Mouse (Mus musculus): ENCODE measurements at regions not wholly inside any gene's neighbourhood (a gene's known extent, or its start where the extent isn't known, plus 50 kb on each side); places are given as distances from the start of the nearest gene placed in this dataset.

- no peaks in the 10 kb centered on the region for H3K27me3 ChIP-seq (ENCODE audit: control insufficient read depth, insufficient read depth, low read length, poor library complexity, severe bottlenecking)
- DNase-seq (ENCODE audit: low read depth, low spot score) = no peak
- H3K36me3 ChIP-seq (ENCODE audit: control insufficient read depth, insufficient read depth, low read length, poor library complexity, severe bottlenecking) = no peaks in the 10 kb centered on the region
Observed at GRCm38 (mm10) chr10:126070984-126071713, 105.2 kb downstream of the Lrig3 start.

- DNase-seq (ENCODE audit: low read depth, low spot score) = no peak
- H3K36me3 ChIP-seq (ENCODE audit: control insufficient read depth, insufficient read depth, low read length, poor library complexity, severe bottlenecking) = no peaks in the 10 kb centered on the region
- no peaks in the 10 kb centered on the region for H3K27me3 ChIP-seq (ENCODE audit: control insufficient read depth, insufficient read depth, low read length, poor library complexity, severe bottlenecking)
Observed at GRCm38 (mm10) chr10:126071714-126072057, 105.7 kb downstream of the Lrig3 start.

GRCm38 (mm10) chr10:126077313-126077966 lies 111.5 kb downstream of the Lrig3 start:
- Histone ChIP-seq H3K36me3 (ENCODE audit: control insufficient read depth, insufficient read depth, low read length, poor library complexity, severe bottlenecking) (no peaks in the 10 kb centered on the region), H3K27me3 (ENCODE audit: control insufficient read depth, insufficient read depth, low read length, poor library complexity, severe bottlenecking) (no peaks in the 10 kb centered on the region)
- no peak for DNase-seq (ENCODE audit: low read depth, low spot score)

- DNase-seq (ENCODE audit: low read depth, low spot score) = no peak
- Histone ChIP-seq H3K36me3 (ENCODE audit: control insufficient read depth, insufficient read depth, low read length, poor library complexity, severe bottlenecking) (no peaks in the 10 kb centered on the region), H3K27me3 (ENCODE audit: control insufficient read depth, insufficient read depth, low read length, poor library complexity, severe bottlenecking) (no peaks in the 10 kb centered on the region)
Observed at GRCm38 (mm10) chr10:126082576-126082975, 116.6 kb downstream of the Lrig3 start.

GRCm38 (mm10) chr10:126086684-126087083 lies 120.7 kb downstream of the Lrig3 start:
- H3K36me3 ChIP-seq (ENCODE audit: control insufficient read depth, insufficient read depth, low read length, poor library complexity, severe bottlenecking) = no peaks in the 10 kb centered on the region
- H3K27me3 ChIP-seq (ENCODE audit: control insufficient read depth, insufficient read depth, low read length, poor library complexity, severe bottlenecking) = no peaks in the 10 kb centered on the region
- no peak for DNase-seq (ENCODE audit: low read depth, low spot score)

GRCm38 (mm10) chr10:126094238-126094880 lies 128.4 kb downstream of the Lrig3 start:
- no peaks in the 10 kb centered on the region for H3K36me3 ChIP-seq (ENCODE audit: control insufficient read depth, insufficient read depth, low read length, poor library complexity, severe bottlenecking)
- DNase-seq (ENCODE audit: low read depth, low spot score) = no peak
- no peaks in the 10 kb centered on the region for H3K27me3 ChIP-seq (ENCODE audit: control insufficient read depth, insufficient read depth, low read length, poor library complexity, severe bottlenecking)

GRCm38 (mm10) chr10:126097896-126098295 lies 131.9 kb downstream of the Lrig3 start:
- Histone ChIP-seq H3K27me3 (ENCODE audit: control insufficient read depth, insufficient read depth, low read length, poor library complexity, severe bottlenecking) (no peaks in the 10 kb centered on the region), H3K36me3 (ENCODE audit: control insufficient read depth, insufficient read depth, low read length, poor library complexity, severe bottlenecking) (no peaks in the 10 kb centered on the region)
- DNase-seq (ENCODE audit: low read depth, low spot score) = no peak

GRCm38 (mm10) chr10:126102876-126103275 lies 136.9 kb downstream of the Lrig3 start:
- Histone ChIP-seq H3K27me3 (ENCODE audit: control insufficient read depth, insufficient read depth, low read length, poor library complexity, severe bottlenecking) (no peaks in the 10 kb centered on the region), H3K36me3 (ENCODE audit: control insufficient read depth, insufficient read depth, low read length, poor library complexity, severe bottlenecking) (no peaks in the 10 kb centered on the region)

GRCm38 (mm10) chr10:126113106-126113505 lies 147.1 kb downstream of the Lrig3 start:
- no peaks in the 10 kb centered on the region for H3K36me3 ChIP-seq (ENCODE audit: control insufficient read depth, insufficient read depth, low read length, poor library complexity, severe bottlenecking)
- DNase-seq (ENCODE audit: low read depth, low spot score) = no peak
- H3K27me3 ChIP-seq (ENCODE audit: control insufficient read depth, insufficient read depth, low read length, poor library complexity, severe bottlenecking) = no peaks in the 10 kb centered on the region; the same call in 1 of the 2 replicates

More at GRCm38 (mm10) chr10:126102876-126103275, 136.9 kb downstream of the Lrig3 start:
- no peak for DNase-seq (ENCODE audit: low read depth, low spot score)

GRCm38 (mm10) chr10:126115386-126115785 lies 149.4 kb downstream of the Lrig3 start:
- H3K36me3 ChIP-seq (ENCODE audit: control insufficient read depth, insufficient read depth, low read length, poor library complexity, severe bottlenecking) = no peaks in the 10 kb centered on the region
- no peak for DNase-seq (ENCODE audit: low read depth, low spot score)
- no peaks in the 10 kb centered on the region; the same call in 1 of the 2 replicates for H3K27me3 ChIP-seq (ENCODE audit: control insufficient read depth, insufficient read depth, low read length, poor library complexity, severe bottlenecking)

- Histone ChIP-seq H3K36me3 (ENCODE audit: control insufficient read depth, insufficient read depth, low read length, poor library complexity, severe bottlenecking) (no peaks in the 10 kb centered on the region), H3K27me3 (ENCODE audit: control insufficient read depth, insufficient read depth, low read length, poor library complexity, severe bottlenecking) (no peaks in the 10 kb centered on the region; the same call in 1 of the 2 replicates)
- no peak for DNase-seq (ENCODE audit: low read depth, low spot score)
Observed at GRCm38 (mm10) chr10:126121626-126122025, 155.7 kb downstream of the Lrig3 start.

- Histone ChIP-seq H3K27me3 (ENCODE audit: control insufficient read depth, insufficient read depth, low read length, poor library complexity, severe bottlenecking) (no peaks in the 10 kb centered on the region), H3K36me3 (ENCODE audit: control insufficient read depth, insufficient read depth, low read length, poor library complexity, severe bottlenecking) (no peaks in the 10 kb centered on the region)
- DNase-seq (ENCODE audit: low read depth, low spot score) = no peak
Observed at GRCm38 (mm10) chr10:126122504-126122903, 156.5 kb downstream of the Lrig3 start.

GRCm38 (mm10) chr10:126133188-126133587 lies 167.2 kb downstream of the Lrig3 start:
- Histone ChIP-seq H3K27me3 (ENCODE audit: control insufficient read depth, insufficient read depth, low read length, poor library complexity, severe bottlenecking) (no peaks in the 10 kb centered on the region), H3K36me3 (ENCODE audit: control insufficient read depth, insufficient read depth, low read length, poor library complexity, severe bottlenecking) (no peaks in the 10 kb centered on the region)
- DNase-seq (ENCODE audit: low read depth, low spot score) = no peak

- DNase-seq (ENCODE audit: low read depth, low spot score) = no peak
- H3K36me3 ChIP-seq (ENCODE audit: control insufficient read depth, insufficient read depth, low read length, poor library complexity, severe bottlenecking) = no peaks in the 10 kb centered on the region
- no peaks in the 10 kb centered on the region for H3K27me3 ChIP-seq (ENCODE audit: control insufficient read depth, insufficient read depth, low read length, poor library complexity, severe bottlenecking)
Observed at GRCm38 (mm10) chr10:126133957-126134356, 168.0 kb downstream of the Lrig3 start.

- Histone ChIP-seq H3K36me3 (ENCODE audit: control insufficient read depth, insufficient read depth, low read length, poor library complexity, severe bottlenecking) (no peaks in the 10 kb centered on the region), H3K27me3 (ENCODE audit: control insufficient read depth, insufficient read depth, low read length, poor library complexity, severe bottlenecking) (no peaks in the 10 kb centered on the region)
- DNase-seq (ENCODE audit: low read depth, low spot score) = no peak
Observed at GRCm38 (mm10) chr10:126138585-126138984, 172.6 kb downstream of the Lrig3 start.
